Mouse (Mus musculus): ENCODE measurements around the gene Tmem44.

DNA sequence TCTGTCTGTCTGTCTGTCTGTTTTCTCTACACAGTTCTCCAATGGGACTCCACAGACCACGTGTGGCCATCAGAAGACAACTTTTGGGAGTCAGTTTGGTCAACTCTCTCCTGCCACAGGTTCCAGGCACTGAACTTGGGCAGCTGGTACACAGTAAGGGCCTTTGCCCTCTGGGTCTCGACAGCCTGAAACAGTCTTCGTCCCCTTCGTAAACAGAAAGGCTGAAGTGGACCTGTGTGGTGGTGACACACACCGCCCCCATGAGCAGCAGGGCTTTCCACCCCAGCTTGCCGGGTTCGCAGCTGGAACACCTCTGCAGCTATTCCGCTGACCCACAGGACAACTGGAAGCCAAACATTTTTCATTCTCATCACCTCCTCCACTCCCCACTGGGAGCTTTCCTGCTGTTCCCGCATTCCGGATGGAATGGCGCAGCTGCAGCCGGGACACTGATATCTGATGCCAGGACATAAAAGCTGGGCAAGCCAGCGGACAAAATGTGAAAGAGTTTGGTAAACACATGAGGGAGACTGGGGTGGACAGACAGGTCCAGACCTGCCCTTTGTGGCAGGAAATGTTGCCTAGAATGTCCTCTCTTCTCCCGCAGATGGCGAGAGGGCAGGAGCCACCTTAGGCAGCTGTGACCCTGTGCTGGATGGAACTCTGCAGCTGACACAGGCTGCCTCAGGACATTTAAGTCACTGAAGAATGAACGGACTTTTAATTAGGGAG lies 51.4 kb downstream of the Tmem44 start:
- TF ChIP-seq POLR2A (IDR thresholded peaks at IDR 0.05; ENCODE audit: borderline replicate concordance, extremely low read depth, low read depth, low read length) (no peak), CTCF (IDR thresholded peaks at IDR 0.05; ENCODE audit: insufficient read depth, low read length) (no peak)

All from lung, adult 2 months (tissue).